Mouse (Mus musculus) ES-Bruce4 (cell line): ENCODE data around the gene Apaf1.

ENCODE experiments used
- CTCF ChIP-seq: IDR thresholded peaks from one replicate; pipeline ENCODE4 v1.8.1; 2011; ENCODE audit warnings: low read depth, low read length
- POLR2A ChIP-seq: IDR thresholded peaks from one replicate; pipeline ENCODE4 v1.8.1; 2011; ENCODE audit warnings: low read length; ENCODE audit not compliant: insufficient read depth

DNA sequence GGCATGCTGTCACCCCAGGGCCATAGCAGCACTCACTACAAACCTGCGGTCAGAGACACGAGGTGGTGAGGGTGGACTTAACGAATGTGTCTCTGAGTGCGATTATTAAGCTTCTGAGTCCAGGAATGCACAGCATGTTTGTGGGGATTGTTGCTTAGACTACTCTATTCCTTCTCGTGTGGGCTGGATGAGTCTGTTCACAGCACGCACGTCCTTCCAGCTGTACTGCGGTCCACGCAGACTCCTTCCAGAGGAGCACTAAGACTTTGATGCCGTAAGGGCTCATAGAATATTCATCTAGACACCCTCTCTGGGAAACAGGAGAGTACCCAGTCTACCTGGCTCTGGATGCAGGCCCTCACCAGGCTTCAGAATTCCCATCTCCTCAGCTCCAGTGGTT, 114.3 kb downstream of the Apaf1 start:
- no peak for TF ChIP-seq CTCF
- no peak for TF ChIP-seq POLR2A
